Mouse (Mus musculus) small intestine, adult 2 months (tissue): ENCODE measurements around the gene Hist2h3b.

Source experiments
- CTCF ChIP-seq: fragments of 200-500 bp; IDR thresholded peaks from 2 replicates; pipeline ENCODE4 v1.5.1; 2012; ENCODE audit warnings: low read depth, mild to moderate bottlenecking, control low read depth, inconsistent platforms, low read length, moderate library complexity, mixed read lengths; ENCODE audit not compliant: insufficient replicate concordance, insufficient read length; ENCODE audit errors: extremely low read depth
- POLR2A ChIP-seq: fragments of 200-500 bp; IDR thresholded peaks from 2 replicates; pipeline ENCODE4 v1.6.1; 2012; ENCODE audit warnings: low read depth, mild to moderate bottlenecking, control low read depth, inconsistent platforms, low read length, moderate library complexity

GRCm38 (mm10) chr3:96266132-96266710 lies 2.2 kb upstream of the Hist2h3b start:
- TF ChIP-seq CTCF: no peak
- no peak for TF ChIP-seq POLR2A
